Mouse (Mus musculus): ENCODE results near the gene Srrm2.

The Srrm2 gene

DNA sequence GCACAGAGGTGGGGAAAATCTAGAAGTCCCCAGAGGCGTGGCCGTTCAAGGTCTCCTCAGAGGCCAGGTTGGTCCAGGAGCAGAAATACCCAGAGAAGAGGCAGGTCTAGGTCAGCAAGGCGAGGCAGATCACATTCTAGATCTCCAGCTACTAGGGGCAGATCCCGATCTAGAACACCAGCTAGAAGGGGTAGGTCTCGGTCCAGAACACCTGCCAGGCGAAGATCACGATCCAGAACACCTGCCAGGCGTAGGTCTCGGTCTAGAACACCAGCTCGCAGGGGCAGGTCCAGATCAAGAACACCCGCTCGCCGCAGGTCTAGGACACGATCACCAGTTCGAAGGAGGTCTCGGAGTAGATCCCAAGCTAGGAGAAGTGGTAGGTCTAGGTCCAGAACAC, 25.3 kb downstream of the Srrm2 start:
- no peak for DNase-seq

GRCm38 (mm10) chr17:23818579-23818978, 28.2 kb downstream of the Srrm2 start:
- no peak for DNase-seq

DNA sequence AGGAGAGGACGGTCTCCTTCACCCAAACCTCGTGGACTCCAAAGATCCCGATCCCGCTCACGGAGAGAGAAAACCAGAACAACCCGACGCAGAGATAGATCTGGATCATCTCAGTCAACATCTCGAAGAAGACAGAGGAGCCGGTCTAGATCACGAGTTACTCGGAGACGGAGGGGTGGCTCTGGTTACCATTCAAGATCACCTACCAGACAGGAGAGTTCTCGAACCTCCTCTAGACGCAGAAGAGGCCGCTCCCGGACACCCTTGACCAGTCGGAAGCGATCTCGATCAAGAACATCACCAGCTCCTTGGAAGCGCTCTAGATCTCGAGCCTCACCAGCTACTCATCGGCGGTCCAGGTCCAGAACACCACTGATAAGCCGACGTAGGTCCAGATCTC, 28.9 kb downstream of the Srrm2 start:
- no peak for DNase-seq

DNA sequence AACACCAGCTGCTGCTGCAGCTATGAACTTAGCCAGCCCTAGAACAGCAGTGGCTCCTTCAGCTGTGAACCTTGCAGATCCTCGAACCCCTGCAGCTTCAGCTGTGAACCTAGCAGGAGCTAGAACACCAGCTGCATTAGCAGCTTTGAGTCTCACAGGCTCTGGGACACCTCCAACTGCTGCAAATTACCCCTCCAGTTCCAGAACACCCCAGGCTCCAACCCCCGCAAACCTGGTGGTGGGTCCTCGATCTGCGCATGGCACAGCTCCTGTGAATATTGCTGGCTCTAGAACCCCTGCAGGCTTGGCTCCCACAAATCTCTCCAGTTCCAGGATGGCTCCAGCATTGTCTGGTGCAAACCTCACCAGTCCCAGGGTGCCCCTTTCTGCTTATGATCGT, 30.4 kb downstream of the Srrm2 start:
- no peak for DNase-seq

- no peak for DNase-seq
Measured at GRCm38 (mm10) chr17:23822094-23822493, 31.8 kb downstream of the Srrm2 start.

GRCm38 (mm10) chr17:23823018-23823417, 32.7 kb downstream of the Srrm2 start:
- no peak for DNase-seq

- DNase-seq: no peak
Measured at GRCm38 (mm10) chr17:23823614-23824013, 33.3 kb downstream of the Srrm2 start.

GRCm38 (mm10) chr17:23825591-23825990, 35.3 kb downstream of the Srrm2 start:
- DNase-seq: no peak

- DNase-seq: no peak
Measured at GRCm38 (mm10) chr17:23828271-23829001, 38.1 kb downstream of the Srrm2 start.

DNA sequence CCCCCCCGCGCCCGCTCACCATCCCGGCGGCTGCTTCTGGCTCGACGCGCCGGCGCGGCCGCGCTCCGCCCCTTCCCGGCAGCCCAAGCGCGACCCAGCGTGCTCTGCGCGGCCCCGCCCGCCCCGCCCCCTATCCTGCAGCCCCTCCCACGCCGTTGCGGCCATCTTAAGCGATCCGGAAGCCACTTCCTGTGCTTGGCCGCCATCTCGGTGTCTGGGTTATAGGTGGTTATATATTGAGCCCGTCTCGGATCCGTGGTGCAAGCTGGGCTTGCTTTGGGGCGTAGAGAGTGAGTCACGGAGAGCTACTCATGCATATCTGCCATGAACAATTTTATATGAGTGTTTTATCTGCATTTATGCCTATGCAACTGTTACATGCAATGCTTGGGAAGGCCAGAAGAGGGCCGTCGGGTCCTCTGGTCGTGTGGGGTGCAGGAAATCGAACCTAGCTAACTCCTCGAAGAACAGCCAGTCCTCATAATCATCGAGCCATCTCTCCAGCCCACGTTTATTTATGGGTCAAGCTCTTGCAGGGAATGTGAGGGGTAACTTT, 38.8 kb downstream of the Srrm2 start, which contains the start of gene Elob:
Elob (minus strand) TSS at position 73 of the 556 bp plus-strand sequence.
- peak; percentile 84 for DNase-seq

DNA sequence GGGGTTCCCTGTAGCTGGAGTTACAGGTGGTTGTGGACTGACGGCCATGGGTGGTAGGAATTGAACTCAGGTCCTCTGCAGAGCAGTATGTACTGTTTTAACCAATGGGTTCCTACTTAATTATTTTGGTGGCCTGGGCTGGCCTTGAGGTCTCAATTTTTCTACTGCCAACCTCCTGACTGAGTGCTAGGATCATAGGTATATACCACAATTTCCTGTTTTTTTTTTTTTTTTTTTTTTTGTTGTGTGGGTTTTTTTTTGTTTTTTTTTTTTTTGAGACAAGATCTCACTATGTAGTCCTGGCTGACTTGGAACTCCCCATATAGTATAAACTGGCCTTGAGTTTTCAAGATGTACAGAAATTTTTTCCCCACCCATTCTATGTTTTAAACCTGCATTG, 40.9 kb downstream of the Srrm2 start:
- no peak for DNase-seq

- DNase-seq: no peak
Measured at GRCm38 (mm10) chr17:23836006-23836575, 45.8 kb downstream of the Srrm2 start, which contains the start of gene Prss33. Gene Prss33 (minus strand): TSS chr17:23836056.

DNA sequence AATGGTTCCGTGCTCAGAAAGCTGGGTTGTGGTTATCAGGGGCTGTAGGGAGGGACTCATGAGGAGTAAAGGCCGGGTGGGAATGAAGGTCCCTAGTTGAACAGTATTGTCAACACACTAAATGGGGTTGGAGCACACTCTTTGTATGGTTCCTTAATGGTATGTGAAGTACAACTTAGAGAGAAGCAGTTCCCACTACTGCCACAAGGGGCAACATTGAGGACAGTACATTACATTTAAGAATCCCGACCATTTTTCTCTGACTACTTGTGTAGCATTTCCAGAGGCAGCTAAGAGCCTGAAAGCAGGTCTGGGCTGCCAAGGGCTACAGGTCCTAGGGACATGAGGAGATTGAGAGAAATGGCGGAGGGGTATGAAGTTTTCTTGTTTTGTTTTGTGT, 50.8 kb downstream of the Srrm2 start:
- peak; percentile 66 for DNase-seq

DNA sequence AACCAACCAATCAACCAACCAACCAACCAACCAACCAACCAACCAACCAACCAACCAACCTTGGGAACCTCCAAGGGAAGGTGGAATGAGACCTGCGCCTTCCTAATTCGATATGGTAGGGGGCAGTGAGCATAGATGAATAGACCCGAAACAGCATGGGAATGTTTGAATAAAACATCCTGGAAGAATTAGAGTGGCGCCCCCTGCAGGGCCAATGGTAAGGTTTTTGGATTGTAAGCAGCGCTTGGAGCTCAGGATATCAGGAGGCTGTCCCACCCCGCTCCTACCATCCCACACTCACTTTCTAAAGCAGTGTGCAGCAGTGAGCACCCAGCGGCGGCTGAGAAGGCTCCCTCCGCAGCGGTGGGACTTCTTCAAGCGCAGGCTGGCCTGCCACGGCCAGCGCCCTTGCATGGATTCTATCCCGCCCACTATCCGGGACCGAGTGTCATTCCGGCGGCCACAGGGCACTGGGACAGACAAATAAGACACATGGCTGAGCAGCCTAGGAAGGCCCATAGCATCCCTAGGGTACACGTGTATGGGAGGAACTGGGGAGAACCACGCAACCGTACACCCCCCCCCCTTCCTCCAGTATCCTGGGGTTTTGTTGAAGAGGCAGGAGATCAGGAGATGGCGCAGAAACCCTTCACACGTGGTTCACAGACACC, 52.9 kb downstream of the Srrm2 start:
- no peak for DNase-seq

- peak; percentile 70 for DNase-seq
Measured at GRCm38 (mm10) chr17:23843812-23844273, 53.5 kb downstream of the Srrm2 start, which contains the start of the genes Prss32 and Prss41. Gene Prss32 (plus strand): TSS chr17:23843855. Gene Prss41 (minus strand): TSS chr17:23844172.

GRCm38 (mm10) chr17:23850028-23850427, 59.7 kb downstream of the Srrm2 start:
- no peak for DNase-seq

DNA sequence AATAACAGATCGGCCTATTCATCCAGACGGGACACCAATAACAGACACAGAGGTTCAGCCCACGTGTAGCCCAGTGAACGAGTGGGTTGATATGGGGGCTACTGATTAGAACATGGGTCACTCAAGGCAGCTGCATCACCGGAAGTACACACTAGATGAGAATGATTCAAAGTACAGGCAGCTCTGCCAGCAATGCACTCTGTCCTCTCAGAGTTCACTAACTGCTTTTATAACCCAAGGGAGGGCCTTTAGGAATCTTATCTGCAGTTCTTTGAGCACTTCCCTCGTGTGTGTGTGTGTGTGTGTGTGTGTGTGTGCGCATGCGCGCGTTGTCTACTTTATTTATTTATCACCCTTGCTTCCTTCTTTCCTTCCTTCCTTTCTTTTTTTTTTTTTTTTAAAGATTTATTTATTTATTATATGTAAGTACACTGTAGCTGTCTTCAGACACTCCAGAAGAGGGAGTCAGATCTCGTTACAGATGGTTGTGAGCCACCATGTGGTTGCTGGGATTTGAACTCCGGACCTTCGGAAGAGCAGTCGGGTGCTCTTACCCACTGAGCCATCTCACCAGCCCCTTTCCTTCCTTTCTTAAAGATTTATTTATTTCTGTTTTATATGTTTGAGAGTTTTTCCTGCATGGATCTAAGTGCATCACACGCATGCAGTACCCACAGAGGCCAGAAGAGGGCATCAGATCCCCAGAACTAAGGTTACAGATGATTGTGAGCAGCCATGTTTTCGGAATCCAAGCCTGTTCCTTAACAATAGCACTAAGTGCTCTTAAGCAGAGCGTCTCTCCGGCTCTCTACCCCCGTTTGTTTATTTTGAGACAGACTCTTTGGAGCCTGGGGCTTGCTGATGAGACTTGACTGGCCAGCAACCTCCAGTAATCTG, 60.8 kb downstream of the Srrm2 start:
- DNase-seq: peak; percentile 61

- peak; percentile 66 for DNase-seq
Measured at GRCm38 (mm10) chr17:23853292-23853691, 63.0 kb downstream of the Srrm2 start.

DNA sequence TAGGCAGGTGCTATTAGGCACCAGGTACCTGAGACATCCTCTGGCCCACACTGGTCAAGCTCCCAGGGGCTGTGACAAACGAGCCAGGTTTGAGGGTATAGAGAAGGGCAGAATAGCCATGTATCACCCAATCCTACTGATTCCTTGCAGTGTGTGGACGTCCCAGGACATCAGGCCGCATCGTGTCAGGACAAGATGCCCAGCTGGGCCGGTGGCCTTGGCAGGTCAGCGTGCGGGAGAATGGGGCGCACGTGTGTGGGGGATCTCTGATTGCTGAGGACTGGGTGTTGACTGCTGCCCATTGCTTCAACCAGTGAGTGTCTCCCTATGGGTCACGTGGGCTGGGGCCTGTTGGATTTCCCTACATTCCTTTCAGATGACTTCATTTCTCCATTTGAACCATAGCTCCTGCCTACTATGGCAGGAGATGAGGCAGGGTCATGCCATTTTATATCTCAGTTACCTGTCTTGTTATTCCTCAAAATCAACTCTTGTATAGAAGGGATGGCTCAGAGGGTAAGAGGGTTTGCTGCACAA, 64.0 kb downstream of the Srrm2 start:
- no peak for DNase-seq

DNA sequence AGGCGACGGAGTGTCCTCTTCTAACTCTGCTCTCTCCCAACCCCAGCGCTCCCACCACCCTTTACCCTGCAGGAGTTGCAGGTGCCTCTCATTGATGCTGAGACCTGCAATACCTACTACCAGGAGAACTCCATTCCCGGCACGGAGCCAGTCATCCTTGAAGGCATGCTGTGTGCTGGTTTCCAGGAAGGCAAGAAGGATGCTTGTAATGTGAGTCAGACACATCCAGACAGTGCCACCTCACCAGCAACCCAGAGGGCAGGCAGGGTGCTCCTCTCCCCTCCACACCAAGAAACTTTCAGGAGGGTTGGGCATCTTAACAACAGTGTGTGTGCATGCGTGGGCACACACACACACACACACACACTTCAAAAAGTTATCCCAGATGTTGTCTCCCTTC, 66.9 kb downstream of the Srrm2 start:
- DNase-seq: no peak

DNA sequence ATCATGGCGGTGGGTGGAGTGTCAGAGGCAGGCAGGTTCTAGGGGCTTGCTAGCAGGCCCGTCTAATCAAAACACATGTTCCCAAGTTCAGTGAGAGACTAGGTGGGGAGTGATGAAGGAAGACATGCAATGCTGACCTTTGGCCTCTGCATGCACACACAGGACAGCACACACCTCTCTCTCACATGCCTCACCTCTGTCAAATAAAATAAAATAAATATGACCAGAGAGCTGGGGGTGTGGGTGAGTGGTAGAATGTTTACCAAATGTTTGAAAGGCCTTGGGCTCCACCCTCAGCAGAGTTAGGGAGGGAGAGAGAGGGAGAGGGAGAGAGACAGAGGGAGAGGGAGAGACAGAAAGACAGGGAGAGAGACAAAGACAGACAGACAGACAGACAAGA, 67.6 kb downstream of the Srrm2 start:
- no peak for DNase-seq

DNA sequence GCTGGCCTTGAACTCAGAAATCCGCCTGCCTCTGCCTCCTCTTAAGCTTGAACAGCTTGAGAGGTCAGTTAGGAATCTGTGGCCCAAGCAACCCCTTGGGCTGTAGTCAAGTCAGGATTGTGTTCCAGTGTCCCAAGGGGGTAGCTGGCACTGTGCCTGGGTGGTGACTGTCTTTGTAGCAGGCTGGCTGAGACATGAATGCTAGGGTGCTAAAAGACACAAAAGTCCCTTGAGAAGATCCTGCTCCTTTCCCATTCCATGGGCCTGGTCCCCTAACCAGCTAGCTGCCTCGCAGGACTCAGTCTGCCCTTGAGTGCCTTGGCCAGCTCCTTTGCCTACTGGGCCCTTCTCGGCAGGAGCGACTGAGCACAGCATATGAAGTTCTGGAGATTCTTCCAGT, 72.6 kb downstream of the Srrm2 start:
- no peak for DNase-seq

All from thymus, postnatal 25 days (tissue).